Mouse (Mus musculus) bone marrow macrophage, adult 2 months (primary cell): ENCODE data around the gene Zscan26. TPM values are rescaled to one million over a fixed set of nuclear protein-coding genes. Genes with fewer than 3 reads are reported as not detected.
"Not testable (repeated sequence)": the region's sequence is repeated elsewhere in the genome, so short reads cannot be mapped to it uniquely, and the experiment has no call there.

Experiments used
- H3K27ac ChIP-seq: 2 replicates; pipeline ENCODE4 v1.5.1; 2012; ENCODE audit warnings: low read depth, low read length; ENCODE audit not compliant: insufficient read depth
- H3K4me1 ChIP-seq: 2 replicates; pipeline ENCODE4 v1.6.1; 2012; ENCODE audit warnings: low read length; ENCODE audit not compliant: control insufficient read depth, insufficient read depth
- H3K4me3 ChIP-seq: 2 replicates; pipeline ENCODE4 v1.5.1; 2012; ENCODE audit warnings: mild to moderate bottlenecking, low read length, moderate library complexity; ENCODE audit not compliant: insufficient read depth
- CTCF ChIP-seq: IDR thresholded peaks from 2 replicates; pipeline ENCODE4 v1.5.1; 2012; ENCODE audit warnings: low read depth, mild to moderate bottlenecking, low read length, moderate library complexity
- POLR2A ChIP-seq: IDR thresholded peaks from 2 replicates; pipeline ENCODE4 v1.6.1; 2012; ENCODE audit warnings: mild to moderate bottlenecking, low read depth, low read length, borderline replicate concordance
- polyA plus RNA-seq: library from polyadenylated mRNA; stranded (reverse); fragments of >200 nt; gene quantifications from 2 replicates; pipeline ENCODE4 v1.2.4, GENCODE M21; 2012; ENCODE audit not compliant: missing spikeins, insufficient read depth, insufficient read length

The Zscan26 gene
- polyA plus RNA-seq, 1 experiment, result 44.4 TPM

GRCm38 (mm10) chr13:21467336-21467735 lies 13.8 kb upstream of the Zscan26 start:
- Histone ChIP-seq H3K4me3 (no peak overlapping the region), H3K4me1 (peaks cover 2% of the 10 kb centered on the region), H3K27ac (no peak overlapping the region)
- no peak for TF ChIP-seq POLR2A

DNA sequence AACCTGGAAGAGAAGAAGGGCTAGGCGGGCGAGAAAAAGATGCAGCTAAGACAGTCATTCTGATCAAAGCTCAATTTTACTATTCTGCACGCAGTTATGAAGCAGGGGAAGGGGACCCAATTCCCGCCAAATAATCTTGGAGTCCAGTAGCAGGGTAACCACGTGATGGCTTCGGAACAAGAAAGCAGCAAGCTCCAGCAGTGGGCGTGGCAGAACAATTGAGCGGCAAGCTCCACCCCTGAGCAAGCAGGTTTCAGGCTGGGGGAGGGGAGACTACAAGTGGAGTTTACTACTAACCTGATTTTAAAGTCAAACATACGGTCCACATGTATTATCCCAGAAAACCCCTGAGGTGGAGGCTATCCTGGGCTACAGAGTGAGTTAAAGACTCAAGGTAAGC lies 9.0 kb upstream of the Zscan26 start:
- not testable (repeated sequence) for H3K4me3 ChIP-seq, H3K27ac ChIP-seq, H3K4me1 ChIP-seq

GRCm38 (mm10) chr13:21456347-21456746 lies 2.8 kb upstream of the Zscan26 start:
- TF ChIP-seq CTCF, result no peak
- no peak for TF ChIP-seq POLR2A
- Histone ChIP-seq H3K27ac (no peak overlapping the region), H3K4me1 (peaks cover 7% of the 10 kb centered on the region; the same call in 1 of the 2 replicates), H3K4me3 (no peak overlapping the region)

GRCm38 (mm10) chr13:21454133-21454532 lies 603 bp upstream of the Zscan26 start:
- Histone ChIP-seq H3K4me1 (peaks cover 7% of the 10 kb centered on the region; the same call in 1 of the 2 replicates), H3K4me3 (no peak overlapping the region), H3K27ac (no peak overlapping the region)
- TF ChIP-seq CTCF (no peak), POLR2A (no peak)

DNA sequence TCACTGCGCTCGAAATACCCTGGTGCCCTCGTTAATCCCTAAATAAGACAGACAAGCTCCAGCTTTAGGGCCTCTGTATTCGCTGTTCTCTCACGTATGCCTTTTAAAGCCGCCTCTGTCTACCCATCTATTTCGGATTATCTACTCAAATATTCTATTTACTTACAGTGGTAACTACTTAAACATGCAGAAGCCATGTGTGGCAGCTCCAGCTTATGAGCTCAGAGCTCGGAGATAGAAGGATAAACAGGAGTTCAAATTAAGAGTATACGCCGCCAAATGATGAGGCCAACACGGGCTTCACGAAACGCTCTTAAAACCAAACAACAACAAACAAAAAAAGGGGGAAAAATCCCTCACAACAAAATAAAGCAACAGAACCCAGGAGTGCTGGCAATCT lies 488 bp downstream of the Zscan26 start:
- TF ChIP-seq CTCF (no peak), POLR2A (no peak)
- H3K4me1 ChIP-seq, result peaks cover 7% of the 10 kb centered on the region; the same call in 1 of the 2 replicates
- H3K27ac ChIP-seq, result peak overlapping the region; percentile 55
- peak overlapping the region; percentile 67 for H3K4me3 ChIP-seq

GRCm38 (mm10) chr13:21447856-21448614 lies 5.5 kb downstream of the Zscan26 start:
- no peak overlapping the region for H3K4me3 ChIP-seq
- H3K27ac ChIP-seq, result no peak overlapping the region
- H3K4me1 ChIP-seq, result peaks cover 14% of the 10 kb centered on the region
- TF ChIP-seq CTCF, result no peak
- TF ChIP-seq POLR2A, result no peak

- Histone ChIP-seq H3K4me3 (no peak overlapping the region), H3K4me1 (peaks cover 8% of the 10 kb centered on the region), H3K27ac (no peak overlapping the region)
- TF ChIP-seq POLR2A (no peak), CTCF (no peak)
These were observed 6.7 kb downstream of the Zscan26 start for GRCm38 (mm10) chr13:21446796-21447195.

DNA sequence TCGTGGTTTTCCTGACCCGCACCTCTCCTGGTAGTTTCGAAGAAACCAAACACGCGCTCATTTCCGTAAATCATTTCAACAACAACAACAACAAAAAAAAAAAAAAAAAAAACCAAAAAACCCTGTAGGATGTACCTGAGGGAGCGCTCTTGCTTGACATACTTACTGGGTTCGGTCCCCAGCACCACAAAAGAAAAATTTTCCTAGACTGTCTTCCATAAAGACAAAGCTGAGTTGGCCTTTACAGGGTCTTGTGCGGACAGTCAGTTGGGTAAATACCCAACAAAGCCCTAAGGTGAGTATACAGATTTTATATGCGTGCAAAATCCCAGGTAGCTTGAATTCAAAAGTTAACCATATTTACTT lies 12.3 kb downstream of the Zscan26 start:
- Histone ChIP-seq H3K4me1 (peaks cover 4% of the 10 kb centered on the region), H3K4me3 (peak overlapping the region; percentile 62), H3K27ac (no peak overlapping the region)
- TF ChIP-seq POLR2A (no peak), CTCF (no peak)

GRCm38 (mm10) chr13:21440503-21441206 lies 12.9 kb downstream of the Zscan26 start, which contains the start of gene Pgbd1:
Pgbd1 (minus strand) TSS chr13:21441058.
- Histone ChIP-seq H3K4me1 (peaks cover 2% of the 10 kb centered on the region), H3K4me3 (peak within 1 kb of the TSS; percentile 62), H3K27ac (no peak within 1 kb of the TSS)
- TF ChIP-seq POLR2A (no peak), CTCF (no peak; the same call in 1 of the 2 replicates)

GRCm38 (mm10) chr13:21435476-21435875 lies 18.1 kb downstream of the Zscan26 start:
- peaks cover 2% of the 10 kb centered on the region for H3K4me1 ChIP-seq
- H3K4me3 ChIP-seq, result no peak overlapping the region
- no peak overlapping the region for H3K27ac ChIP-seq
- no peak for TF ChIP-seq CTCF
- no peak for TF ChIP-seq POLR2A
